Mouse (Mus musculus): ENCODE data around the gene Prdx5. TPM values are rescaled to one million over a fixed set of nuclear protein-coding genes. Genes with fewer than 3 reads are reported as not detected.

Prdx5 gene
- total and polyA plus RNA-seq, 3 experiments: 74.8 to 137 (median 83.5) TPM

- no peak overlapping the region for H3K4me2 ChIP-seq (ENCODE audit: insufficient read depth, low read depth, poor library complexity, severe bottlenecking)
- no peak for DNase-seq (ENCODE audit: extremely low read depth)
- no peaks in the 10 kb centered on the region for H3K27me3 ChIP-seq (replicated peaks)
- in situ Hi-C loops (cut with MboI; ENCODE audit: low pct_ligation_motif_present, low pct_unique_long_range_greater_than_20kb, low sequenced_read_pairs) (no loop called here), dilution Hi-C loops (cut with MboI; ENCODE audit: extremely low pct_ligation_motif_present, extremely low pct_unique_long_range_greater_than_20kb, low sequenced_read_pairs) (no loop called here)
- H3K36me3 ChIP-seq (replicated peaks in 1 of 2; ENCODE audit: control insufficient read depth in 1 of 2, insufficient read depth in 1 of 2, low read length in 1 of 2): peaks cover 31 to 82% of the 10 kb centered on the region in 2 experiments
- peaks cover 7% of the 10 kb centered on the region for H3K79me2 ChIP-seq (replicated peaks; ENCODE audit: control insufficient read depth, extremely low read depth, insufficient read depth, poor library complexity, severe bottlenecking)
- no peak overlapping the region for H3K4me3 ChIP-seq (replicated peaks in 1 of 3; ENCODE audit: low read depth in 2 of 3, low read length in 2 of 3, poor library complexity in 1 of 3)
- no peaks in the 10 kb centered on the region for H3K9me3 ChIP-seq (replicated peaks; ENCODE audit: low read length)
- H3K4me1 ChIP-seq (ENCODE audit: control insufficient read depth in 1 of 2, insufficient read depth in 2 of 2): peaks cover 11 to 24% of the 10 kb centered on the region in 2 experiments
- no peak overlapping the region for H3K9ac ChIP-seq (ENCODE audit: insufficient read depth, low read depth)
- no peak overlapping the region for H3K27ac ChIP-seq (ENCODE audit: insufficient read depth, low read depth)
- TF ChIP-seq MAFK (IDR thresholded peaks at IDR 0.05; ENCODE audit: insufficient replicate concordance, low read length) (no peak), JUN (IDR thresholded peaks at IDR 0.05; ENCODE audit: insufficient read depth, low read depth, low read length) (no peak), NELFE (IDR thresholded peaks at IDR 0.05; ENCODE audit: low read depth, low read length) (no peak), CTCF (conservative IDR thresholded peaks at IDR 0.05 in 1 of 2, IDR thresholded peaks at IDR 0.05 in 1 of 2; ENCODE audit: low read depth in 2 of 2, low read length in 2 of 2) (no peak), USF2 (conservative IDR thresholded peaks at IDR 0.05; ENCODE audit: low read depth, low read length) (no peak), IRF4 (IDR thresholded peaks at IDR 0.05; ENCODE audit: low read depth, low read length) (no peak), PAX5 (IDR thresholded peaks at IDR 0.05; ENCODE audit: low read length) (no peak), KAT2A (IDR thresholded peaks at IDR 0.05; ENCODE audit: insufficient replicate concordance, low read length) (no peak), GABPA (IDR thresholded peaks at IDR 0.05; ENCODE audit: insufficient replicate concordance, low read depth, low read length) (no peak), MXI1 (IDR thresholded peaks at IDR 0.05; ENCODE audit: low read depth, low read length) (no peak)
Measured at GRCm38 (mm10) chr19:6915276-6915675, 5.4 kb upstream of the Prdx5 start.

GRCm38 (mm10) chr19:6914540-6914939 is 4.6 kb upstream of the Prdx5 start:
- no peak for DNase-seq (ENCODE audit: extremely low read depth)
- H3K27me3 ChIP-seq (replicated peaks): no peaks in the 10 kb centered on the region
- H3K9ac ChIP-seq (ENCODE audit: insufficient read depth, low read depth): no peak overlapping the region
- TF ChIP-seq SMC3 (IDR thresholded peaks at IDR 0.05; ENCODE audit: low read depth, low read length): no peak
- no peak for TF ChIP-seq BHLHE40 (IDR thresholded peaks at IDR 0.05; ENCODE audit: low read depth, low read length)
- TF ChIP-seq JUND (conservative IDR thresholded peaks at IDR 0.05; ENCODE audit: low read depth, low read length): no peak
- TF ChIP-seq ELF1 (IDR thresholded peaks at IDR 0.05; ENCODE audit: low read depth, low read length): no peak
- no peak for TF ChIP-seq SIN3A (IDR thresholded peaks at IDR 0.05; ENCODE audit: low read length)
- no peak for TF ChIP-seq ZC3H11A (IDR thresholded peaks at IDR 0.05; ENCODE audit: low read depth, low read length)
- TF ChIP-seq USF1 (IDR thresholded peaks at IDR 0.05; ENCODE audit: low read depth, low read length): no peak
- no peak for TF ChIP-seq ZMIZ1 (IDR thresholded peaks at IDR 0.05; ENCODE audit: low read depth, low read length)
- no peak for TF ChIP-seq CHD2 (IDR thresholded peaks at IDR 0.05; ENCODE audit: low read length)
- no peak for TF ChIP-seq RCOR1 (conservative IDR thresholded peaks at IDR 0.05; ENCODE audit: low read depth, low read length)
- TF ChIP-seq MAX (IDR thresholded peaks at IDR 0.05; ENCODE audit: low read length): no peak
- no peaks in the 10 kb centered on the region for H3K9me3 ChIP-seq (replicated peaks; ENCODE audit: low read length)
- peaks cover 6 to 17% of the 10 kb centered on the region in 2 experiments; a peak in 2 of 4 replicates for H3K4me1 ChIP-seq (ENCODE audit: control insufficient read depth in 1 of 2, insufficient read depth in 2 of 2)
- in situ Hi-C loops (cut with MboI; ENCODE audit: low pct_ligation_motif_present, low pct_unique_long_range_greater_than_20kb, low sequenced_read_pairs) (no loop called here), dilution Hi-C loops (cut with MboI; ENCODE audit: extremely low pct_ligation_motif_present, extremely low pct_unique_long_range_greater_than_20kb, low sequenced_read_pairs) (no loop called here)
- no peak overlapping the region for H3K27ac ChIP-seq (ENCODE audit: insufficient read depth, low read depth)
- no peak overlapping the region for H3K4me2 ChIP-seq (ENCODE audit: insufficient read depth, low read depth, poor library complexity, severe bottlenecking)
- peaks cover 7% of the 10 kb centered on the region for H3K79me2 ChIP-seq (replicated peaks; ENCODE audit: control insufficient read depth, extremely low read depth, insufficient read depth, poor library complexity, severe bottlenecking)
- H3K4me3 ChIP-seq (replicated peaks in 1 of 3; ENCODE audit: low read depth in 2 of 3, low read length in 2 of 3, poor library complexity in 1 of 3): no peak overlapping the region
- peaks cover 31 to 74% of the 10 kb centered on the region in 2 experiments for H3K36me3 ChIP-seq (replicated peaks in 1 of 2; ENCODE audit: control insufficient read depth in 1 of 2, insufficient read depth in 1 of 2, low read length in 1 of 2)
